Mouse (Mus musculus) limb, embryonic 15.5 days (tissue): ENCODE data around the gene Tnpo1. TPM values are rescaled to one million over a fixed set of nuclear protein-coding genes. Genes with fewer than 3 reads are reported as not detected.
A peak's percentile ranks its signal among the peaks of the same experiment; 100 is the strongest.
"Not testable (repeated sequence)": the region's sequence is repeated elsewhere in the genome, so short reads cannot be mapped to it uniquely, and the experiment has no call there.

Source experiments
- ATAC-seq: fragments of 200-750 bp; cut with Nextera tagmentation; 2 replicates; pipeline ENCODE4 v1.8.0; 2017; ENCODE audit warnings: low read depth, moderate TSS enrichment; ENCODE audit not compliant: insufficient number of reproducible peaks, low FRiP score, low TSS enrichment
- H3K27ac ChIP-seq: fragments of 300-500 bp; sonication (generic); 2 replicates; pipeline ENCODE4 v1.5.1; 2015; ENCODE audit warnings: moderate library complexity, mild to moderate bottlenecking, inconsistent platforms
- H3K27me3 ChIP-seq: fragments of 300-500 bp; sonication (generic); 2 replicates; pipeline ENCODE4 v1.6.1; 2015; ENCODE audit warnings: inconsistent platforms
- H3K36me3 ChIP-seq: fragments of 300-500 bp; sonication (generic); 2 replicates; pipeline ENCODE4 v1.6.1; 2015; ENCODE audit warnings: inconsistent platforms
- H3K4me1 ChIP-seq: fragments of 300-500 bp; sonication (generic); 2 replicates; pipeline ENCODE4 v1.6.1; 2015; ENCODE audit warnings: inconsistent platforms
- H3K4me2 ChIP-seq: fragments of 300-500 bp; sonication (generic); 2 replicates; pipeline ENCODE4 v1.6.1; 2015; ENCODE audit warnings: mild to moderate bottlenecking, inconsistent platforms
- H3K4me3 ChIP-seq: fragments of 300-500 bp; sonication (generic); 2 replicates; pipeline ENCODE4 v1.5.1; 2015; ENCODE audit warnings: mild to moderate bottlenecking, inconsistent platforms
- H3K9ac ChIP-seq: fragments of 300-500 bp; sonication (generic); 2 replicates; pipeline ENCODE4 v1.6.1; 2015; ENCODE audit warnings: inconsistent platforms
- H3K9me3 ChIP-seq: fragments of 300-500 bp; sonication (generic); 2 replicates; pipeline ENCODE4 v1.6.1; 2016; ENCODE audit warnings: inconsistent platforms
- WGBS: fragments of 180-500 bp; shearing (Covaris S2); methylation state at CpG from one replicate; pipeline ENCODE4 v1.1.7; 2015; 5-methylcytosine and 5-hydroxymethylcytosine counted together
- polyA plus RNA-seq: library from polyadenylated mRNA; unstranded; fragments of >200 nt; fragmentation: Nextera tagmentation; extraction: Ambion mirVana; gene quantifications from 2 replicates; pipeline ENCODE4 v1.2.1, GENCODE M21; 2015

Tnpo1 gene
- polyA plus RNA-seq, 1 experiment from 2014 or later: 55.3 TPM

GRCm38 (mm10) chr13:98834723-98835122 lies 91.5 kb downstream of the Tnpo1 start:
- Histone ChIP-seq H3K27ac (no peak overlapping the region), H3K4me3 (no peak overlapping the region), H3K27me3 (no peaks in the 10 kb centered on the region), H3K4me2 (no peak overlapping the region), H3K9ac (no peak overlapping the region), H3K4me1 (no peaks in the 10 kb centered on the region), H3K9me3 (no peaks in the 10 kb centered on the region), H3K36me3 (peaks cover 19% of the 10 kb centered on the region)
- WGBS: 84% methylated on average over 3 of the region's 3 CpGs
- no peak for ATAC-seq

GRCm38 (mm10) chr13:98834199-98834598 lies 92.0 kb downstream of the Tnpo1 start:
- Histone ChIP-seq H3K9me3 (no peaks in the 10 kb centered on the region), H3K4me2 (no peak overlapping the region), H3K27ac (no peak overlapping the region), H3K4me1 (no peaks in the 10 kb centered on the region), H3K4me3 (no peak overlapping the region), H3K27me3 (no peaks in the 10 kb centered on the region), H3K36me3 (peaks cover 16% of the 10 kb centered on the region), H3K9ac (no peak overlapping the region)
- 32% methylated on average over 1 of the region's 1 CpGs for WGBS
- ATAC-seq: no peak

- ATAC-seq: no peak
- no peak overlapping the region for H3K9ac ChIP-seq
- H3K27ac ChIP-seq: no peak overlapping the region
Observed at GRCm38 (mm10) chr13:98832451-98833450, 93.4 kb downstream of the Tnpo1 start.

GRCm38 (mm10) chr13:98829026-98829425 lies 97.2 kb downstream of the Tnpo1 start:
- not testable (repeated sequence) for H3K27ac ChIP-seq, H3K9me3 ChIP-seq, ATAC-seq, H3K4me3 ChIP-seq, H3K36me3 ChIP-seq, H3K4me1 ChIP-seq, H3K4me2 ChIP-seq, H3K27me3 ChIP-seq, H3K9ac ChIP-seq
- WGBS: 95% methylated on average over 6 of the region's 6 CpGs

More at GRCm38 (mm10) chr13:98832451-98833450, 93.4 kb downstream of the Tnpo1 start:
- no peak overlapping the region for H3K4me3 ChIP-seq
- peaks cover 11% of the 10 kb centered on the region for H3K36me3 ChIP-seq
- no peaks in the 10 kb centered on the region for H3K4me1 ChIP-seq
- H3K27me3 ChIP-seq: no peaks in the 10 kb centered on the region
- no peak overlapping the region for H3K4me2 ChIP-seq
- WGBS: 76% methylated on average over 10 of the region's 10 CpGs
- H3K9me3 ChIP-seq: no peaks in the 10 kb centered on the region

- 82% methylated on average over 4 of the region's 4 CpGs for WGBS
- H3K27me3 ChIP-seq: no peaks in the 10 kb centered on the region
Observed at GRCm38 (mm10) chr13:98825574-98825973, 100.6 kb downstream of the Tnpo1 start.

GRCm38 (mm10) chr13:98819094-98819493 lies 107.1 kb downstream of the Tnpo1 start:
- Histone ChIP-seq H3K27ac (no peak overlapping the region), H3K9me3 (no peaks in the 10 kb centered on the region), H3K36me3 (no peaks in the 10 kb centered on the region), H3K4me2 (no peak overlapping the region), H3K4me1 (peaks cover 11% of the 10 kb centered on the region; the same call in 1 of the 2 replicates), H3K9ac (no peak overlapping the region), H3K4me3 (no peak overlapping the region), H3K27me3 (no peaks in the 10 kb centered on the region)
- 41% methylated on average over 2 of the region's 2 CpGs for WGBS
- ATAC-seq: no peak

More at GRCm38 (mm10) chr13:98825574-98825973, 100.6 kb downstream of the Tnpo1 start:
- Histone ChIP-seq H3K9me3 (no peaks in the 10 kb centered on the region), H3K27ac (no peak overlapping the region), H3K4me1 (no peaks in the 10 kb centered on the region), H3K4me3 (no peak overlapping the region), H3K9ac (no peak overlapping the region), H3K4me2 (no peak overlapping the region), H3K36me3 (no peaks in the 10 kb centered on the region)
- no peak for ATAC-seq

- H3K27ac ChIP-seq: no peak overlapping the region
- 61% methylated on average over 4 of the region's 4 CpGs for WGBS
Observed at GRCm38 (mm10) chr13:98818205-98818604, 108.0 kb downstream of the Tnpo1 start.

GRCm38 (mm10) chr13:98817766-98818165 lies 108.4 kb downstream of the Tnpo1 start:
- no peak overlapping the region for H3K4me2 ChIP-seq
- no peak overlapping the region for H3K9ac ChIP-seq
- peaks cover 13% of the 10 kb centered on the region; the same call in 1 of the 2 replicates for H3K4me1 ChIP-seq
- H3K4me3 ChIP-seq: no peak overlapping the region
- no peaks in the 10 kb centered on the region for H3K27me3 ChIP-seq
- no peak for ATAC-seq
- H3K9me3 ChIP-seq: no peaks in the 10 kb centered on the region
- H3K27ac ChIP-seq: no peak overlapping the region
- H3K36me3 ChIP-seq: no peaks in the 10 kb centered on the region
- WGBS: 43% methylated on average over 4 of the region's 4 CpGs

More at GRCm38 (mm10) chr13:98818205-98818604, 108.0 kb downstream of the Tnpo1 start:
- Histone ChIP-seq H3K36me3 (no peaks in the 10 kb centered on the region), H3K4me1 (peaks cover 13% of the 10 kb centered on the region; the same call in 1 of the 2 replicates), H3K27me3 (no peaks in the 10 kb centered on the region), H3K9ac (no peak overlapping the region), H3K9me3 (no peaks in the 10 kb centered on the region), H3K4me3 (no peak overlapping the region), H3K4me2 (no peak overlapping the region)
- no peak for ATAC-seq

GRCm38 (mm10) chr13:98816981-98817660 lies 109.1 kb downstream of the Tnpo1 start:
- not testable (repeated sequence) for H3K4me3 ChIP-seq, H3K36me3 ChIP-seq, H3K9me3 ChIP-seq, H3K4me2 ChIP-seq, H3K27me3 ChIP-seq, H3K27ac ChIP-seq, ATAC-seq, H3K9ac ChIP-seq
- 71% methylated on average over 4 of the region's 4 CpGs for WGBS
- peaks cover 18% of the 10 kb centered on the region; the same call in 1 of the 2 replicates for H3K4me1 ChIP-seq

- no peak for ATAC-seq
- no peaks in the 10 kb centered on the region for H3K9me3 ChIP-seq
Observed at GRCm38 (mm10) chr13:98816571-98816970, 109.6 kb downstream of the Tnpo1 start.

GRCm38 (mm10) chr13:98815147-98815785 lies 110.9 kb downstream of the Tnpo1 start, which contains the start of gene Fcho2:
Gene Fcho2 (minus strand): TSS chr13:98815449.
- Histone ChIP-seq H3K9ac (peak within 1 kb of the TSS; percentile 95), H3K4me1 (peaks cover 18% of the 10 kb centered on the region; the same call in 1 of the 2 replicates), H3K36me3 (no peaks in the 10 kb centered on the region), H3K27ac (peak within 1 kb of the TSS; percentile 98), H3K4me2 (peak within 1 kb of the TSS; percentile 50), H3K9me3 (no peaks in the 10 kb centered on the region), H3K4me3 (peak within 1 kb of the TSS; percentile 90), H3K27me3 (no peaks in the 10 kb centered on the region)
- peak; percentile 96 for ATAC-seq
- WGBS: under 1% methylated on average over 61 of the region's 61 CpGs

More at GRCm38 (mm10) chr13:98816571-98816970, 109.6 kb downstream of the Tnpo1 start:
- Histone ChIP-seq H3K27me3 (no peaks in the 10 kb centered on the region), H3K4me3 (no peak overlapping the region), H3K9ac (no peak overlapping the region), H3K36me3 (no peaks in the 10 kb centered on the region), H3K4me2 (no peak overlapping the region), H3K27ac (no peak overlapping the region), H3K4me1 (peaks cover 18% of the 10 kb centered on the region; the same call in 1 of the 2 replicates)
- 87% methylated on average over 9 of the region's 9 CpGs for WGBS
